9 mouse cellular contexts compared by ENCODE assay signal in the genomic region with DNA sequence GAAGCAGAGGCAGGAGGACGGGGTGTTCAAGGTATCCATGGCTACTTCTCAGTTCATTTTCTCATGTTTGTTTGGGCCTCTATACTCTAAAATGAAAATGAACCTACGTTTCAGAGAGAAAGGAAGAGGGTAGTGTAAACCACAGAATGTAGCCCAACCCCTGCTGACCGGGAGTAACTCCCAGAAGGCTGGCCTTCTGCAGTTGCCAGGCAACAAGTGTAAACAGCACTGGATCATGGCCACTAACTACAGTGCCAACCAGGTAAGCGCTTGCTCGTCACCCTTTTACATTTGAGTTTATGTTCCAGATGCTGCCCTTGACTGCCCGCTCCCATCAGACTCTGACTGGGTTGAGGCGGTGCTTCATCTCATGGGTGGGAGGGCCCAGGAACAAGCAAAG. TPM values are rescaled to one million over a fixed set of nuclear protein-coding genes. Genes with fewer than 3 reads are reported as not detected.
A peak's percentile ranks its signal among the peaks of the same experiment; 100 is the strongest.
DNase-seq lines count a peak whose midpoint lies in the region; ATAC-seq lines count a peak whose summit lies in the region.
"Had no signal": no experiment of that assay in that cellular context is flagged by ENCODE, and none has a peak within 500 bp of the region (broad histone marks: within the 10 kb centered on the region; RNA-seq: fewer than 3 reads in every experiment).

No protein-coding gene starts in this region.

- peak overlapping the region; percentile 39; the same call in 1 of the 2 replicates for H3K4me2 ChIP-seq in liver, embryonic 13.5 days
- H3K4me2 ChIP-seq in stomach, embryonic 14.5 days (replicated peaks; ENCODE audit: low read depth, low read length) = 0 out of 2 replicates have a peak overlapping the region, but pooled peaks have one; percentile 5
- no peak overlapping the region for H3K4me2 ChIP-seq in forebrain, embryonic 15.5 days (replicated peaks)
- H3K4me2 ChIP-seq: limb, embryonic 12.5 days had no signal

- peaks cover 4% of the 10 kb centered on the region for H3K36me3 ChIP-seq in liver, embryonic 13.5 days
- 0 out of 2 replicates have a peak, but pooled peaks cover 4% of the 10 kb centered on the region for H3K36me3 ChIP-seq in stomach, embryonic 14.5 days (ENCODE audit: control insufficient read depth, insufficient read depth, low read length)
- H3K36me3 ChIP-seq in forebrain, embryonic 15.5 days = no peaks in the 10 kb centered on the region; the same call in 1 of the 2 replicates

- H3K4me3 ChIP-seq in liver, embryonic 13.5 days (replicated peaks) = no peak overlapping the region
- H3K4me3 ChIP-seq in stomach, embryonic 14.5 days (ENCODE audit: low read depth, low read length) = no peak overlapping the region
- H3K4me3 ChIP-seq in forebrain, embryonic 15.5 days = no peak overlapping the region
- H3K4me3 ChIP-seq: limb, embryonic 12.5 days had no signal

- peaks cover 51% of the 10 kb centered on the region for H3K4me1 ChIP-seq in liver, embryonic 13.5 days (replicated peaks)
- 0 out of 2 replicates have a peak, but pooled peaks cover 2% of the 10 kb centered on the region for H3K4me1 ChIP-seq in stomach, embryonic 14.5 days (ENCODE audit: control insufficient read depth, insufficient read depth, low read length)
- 0 out of 2 replicates have a peak, but pooled peaks cover 3% of the 10 kb centered on the region for H3K4me1 ChIP-seq in forebrain, embryonic 15.5 days

- H3K9ac ChIP-seq in liver, embryonic 13.5 days = no peak overlapping the region
- H3K9ac ChIP-seq in stomach, embryonic 14.5 days (replicated peaks; ENCODE audit: low read depth, low read length) = no peak overlapping the region
- H3K9ac ChIP-seq in forebrain, embryonic 15.5 days (replicated peaks) = no peak overlapping the region
- H3K9ac ChIP-seq: limb, embryonic 12.5 days had no signal

- no peaks in the 10 kb centered on the region for H3K9me3 ChIP-seq in liver, embryonic 13.5 days (replicated peaks)
- H3K9me3 ChIP-seq in stomach, embryonic 14.5 days (ENCODE audit: control insufficient read depth, low read depth, low read length) = no peaks in the 10 kb centered on the region
- H3K9me3 ChIP-seq in forebrain, embryonic 15.5 days = no peaks in the 10 kb centered on the region
- H3K9me3 ChIP-seq: limb, embryonic 12.5 days had no signal

- WGBS in liver, embryonic 13.5 days (ENCODE audit: insufficient replicate concordance) = 39% methylated on average over 7 of the region's 7 CpGs
- 26% methylated on average over 7 of the region's 7 CpGs for WGBS in stomach, embryonic 14.5 days
- 28% methylated on average over 7 of the region's 7 CpGs for WGBS in forebrain, embryonic 15.5 days

- intact Hi-C loops in heart, postnatal 10 days (cut with DNase I) = loop anchor here (5.0 kb wide), 1 partner anchor 34 kb away; no protein-coding TSS in a partner anchor

- ATAC-seq in liver, embryonic 13.5 days (ENCODE audit: low read depth) = peak; percentile 32; the same call in 1 of the 2 replicates
- ATAC-seq in stomach, embryonic 14.5 days (ENCODE audit: insufficient number of reproducible peaks, insufficient read depth, low FRiP score, low read depth) = peak; percentile 69; the same call in 1 of the 2 replicates
- no peak for ATAC-seq in forebrain, embryonic 15.5 days (replicated peaks)

- DNase-seq in ovary, postnatal 36 days (ENCODE audit: low spot score) = peak; percentile 24
- DNase-seq in ovary, postnatal 10 days (ENCODE audit: low spot score) = no peak
- peak; percentile 50 to 52 for DNase-seq in heart, postnatal 10 days
- peak; percentile 49 for DNase-seq in liver, embryonic 13.5 days
- no peak for DNase-seq in gastrocnemius, adult 8-10 months (ENCODE audit: low spot score in 2 of 2)
- DNase-seq in spleen, postnatal 14 days (ENCODE audit: low spot score in 2 of 2) = no peak

- peak overlapping the region; percentile 48 for H3K27ac ChIP-seq in liver, embryonic 13.5 days
- no peak overlapping the region for H3K27ac ChIP-seq in stomach, embryonic 14.5 days (ENCODE audit: low read length)
- no peak overlapping the region for H3K27ac ChIP-seq in forebrain, embryonic 15.5 days (replicated peaks)
- H3K27ac ChIP-seq: limb, embryonic 12.5 days had no signal

- no peaks in the 10 kb centered on the region for H3K27me3 ChIP-seq in liver, embryonic 13.5 days
- H3K27me3 ChIP-seq in stomach, embryonic 14.5 days (ENCODE audit: control insufficient read depth, insufficient read depth, low read length) = no peaks in the 10 kb centered on the region
- no peaks in the 10 kb centered on the region for H3K27me3 ChIP-seq in forebrain, embryonic 15.5 days
- H3K27me3 ChIP-seq: limb, embryonic 12.5 days had no signal

RNA-seq across cellular contexts. Expression of a gene that starts 9.2 kb away (rescaled TPM):
- total RNA-seq in heart, postnatal 10 days (2021) = 1 to 10 TPM in 1 of 2 experiments, under 1 TPM in 1; 0.67 to 1.6 TPM
- polyA plus RNA-seq in liver, embryonic 13.5 days (2015; fragmentation: Nextera tagmentation; extraction: Ambion mirVana) = 1.8 and 2.5 TPM in 2 replicates
- 2.6 and 2.8 TPM in 2 replicates for polyA plus RNA-seq in stomach, embryonic 14.5 days (2014; fragmentation: Nextera tagmentation; extraction: Ambion mirVana)
- polyA plus RNA-seq in forebrain, embryonic 15.5 days (2015; fragmentation: Nextera tagmentation; extraction: Ambion mirVana) = 4.0 and 10.3 TPM in 2 replicates
- 1 to 10 TPM in 3 of 4 experiments, under 1 TPM in 1; 0.56 to 1.3 (median 1.2) TPM for total RNA-seq in gastrocnemius, adult 8-10 months (2022)

RNA-seq across cellular contexts. Expression of a gene that starts 27.5 kb away (rescaled TPM):
- 1,000 to 10,000 TPM in 1 of 2 experiments, 100 to 1,000 TPM in 1; 973 to 1,003 TPM for total RNA-seq in heart, postnatal 10 days (2021)
- polyA plus RNA-seq in liver, embryonic 13.5 days (2015; fragmentation: Nextera tagmentation; extraction: Ambion mirVana) = 140 and 164 TPM in 2 replicates
- polyA plus RNA-seq in stomach, embryonic 14.5 days (2014; fragmentation: Nextera tagmentation; extraction: Ambion mirVana) = 297 and 311 TPM in 2 replicates
- polyA plus RNA-seq in forebrain, embryonic 15.5 days (2015; fragmentation: Nextera tagmentation; extraction: Ambion mirVana) = 211 and 213 TPM in 2 replicates
- total RNA-seq in gastrocnemius, adult 8-10 months (2022) = 100 to 1,000 TPM; 597 to 760 (median 703) TPM

RNA-seq across cellular contexts. Expression of a gene that starts 27.6 kb away (rescaled TPM):
- total RNA-seq in heart, postnatal 10 days (2021) = 10 to 100 TPM; 11.0 to 18.1 TPM
- 0.14 TPM in 1 of 2 replicates, not detected in the other for polyA plus RNA-seq in liver, embryonic 13.5 days (2015; fragmentation: Nextera tagmentation; extraction: Ambion mirVana)
- polyA plus RNA-seq in stomach, embryonic 14.5 days (2014; fragmentation: Nextera tagmentation; extraction: Ambion mirVana) = 1.9 and 2.0 TPM in 2 replicates
- polyA plus RNA-seq in forebrain, embryonic 15.5 days (2015; fragmentation: Nextera tagmentation; extraction: Ambion mirVana) = 0.23 TPM in 1 of 2 replicates, not detected in the other
- total RNA-seq in gastrocnemius, adult 8-10 months (2022) = 10 to 100 TPM in 3 of 4 experiments, 1 to 10 TPM in 1; 5.2 to 26.1 (median 16.9) TPM

RNA-seq across cellular contexts. Expression of a gene that starts 58.2 kb away (rescaled TPM):
- total RNA-seq in heart, postnatal 10 days (2021) = 1 to 10 TPM; 7.4 to 8.9 TPM
- 17.9 and 23.1 TPM in 2 replicates for polyA plus RNA-seq in liver, embryonic 13.5 days (2015; fragmentation: Nextera tagmentation; extraction: Ambion mirVana)
- 11.1 and 14.8 TPM in 2 replicates for polyA plus RNA-seq in stomach, embryonic 14.5 days (2014; fragmentation: Nextera tagmentation; extraction: Ambion mirVana)
- polyA plus RNA-seq in forebrain, embryonic 15.5 days (2015; fragmentation: Nextera tagmentation; extraction: Ambion mirVana) = 8.7 and 8.8 TPM in 2 replicates
- 1 to 10 TPM in 3 of 4 experiments, under 1 TPM in 1; 0.73 to 1.8 (median 1.4) TPM for total RNA-seq in gastrocnemius, adult 8-10 months (2022)

Comparison
In these comparisons a context has a peak if more than half of its experiments do, and no peak if none do; other contexts are left out.
1. DNase-seq: peak in ovary, postnatal 36 days (single experiment), heart, postnatal 10 days (2 of 2) and liver, embryonic 13.5 days (single experiment); none in ovary, postnatal 10 days (single experiment), gastrocnemius, adult 8-10 months (0 of 2) and spleen, postnatal 14 days (0 of 2).